Mouse (Mus musculus) induced T-regulatory cell, adult 2 months (primary cell): Measurements from ENCODE around the gene Gm42517.

Experiments
- DNase-seq: peaks from one replicate; pipeline ENCODE4 v3.0.0-alpha.2; 2012; ENCODE audit warnings: low read depth

Gene Gm42517

GRCm38 (mm10) chr5:108349511-108350148 lies 18.1 kb downstream of the Gm42517 start:
- peak; percentile 56 for DNase-seq

- DNase-seq, result no peak
Measured at GRCm38 (mm10) chr5:108347843-108348242, 19.9 kb downstream of the Gm42517 start.

- DNase-seq, result no peak
Measured at GRCm38 (mm10) chr5:108345313-108346071, 22.2 kb downstream of the Gm42517 start.

GRCm38 (mm10) chr5:108343680-108344170 lies 24.0 kb downstream of the Gm42517 start:
- DNase-seq, result no peak

- DNase-seq, result no peak
Measured at GRCm38 (mm10) chr5:108338049-108338448, 29.7 kb downstream of the Gm42517 start.

- DNase-seq, result no peak
Measured at GRCm38 (mm10) chr5:108337385-108337784, 30.3 kb downstream of the Gm42517 start.

GRCm38 (mm10) chr5:108331051-108331450 lies 36.7 kb downstream of the Gm42517 start:
- DNase-seq, result no peak
